15 mouse cellular contexts compared by ENCODE assay signal in the genomic region with DNA sequence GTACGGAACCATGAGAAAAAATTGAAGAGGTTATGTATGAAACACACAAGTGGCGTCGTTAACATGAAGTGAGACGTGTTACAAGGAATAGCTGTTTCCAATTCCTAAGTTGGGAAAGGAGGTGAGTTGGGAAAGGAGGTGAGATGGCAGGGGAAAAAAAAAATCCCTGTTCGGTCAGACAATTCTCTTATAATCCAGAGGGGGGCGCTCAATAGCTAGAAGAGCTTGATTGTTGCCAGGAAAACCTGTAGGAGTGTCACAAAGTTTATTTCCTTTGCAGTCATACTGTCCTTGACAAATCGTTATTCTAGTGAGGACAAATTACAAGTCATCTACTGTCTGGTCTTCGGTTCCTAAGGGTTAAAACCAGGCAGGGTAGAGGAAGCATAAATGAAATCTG.
A peak's percentile ranks its signal among the peaks of the same experiment; 100 is the strongest.
DNase-seq lines count a peak whose midpoint lies in the region; ATAC-seq and TF ChIP-seq lines count a peak whose summit lies in the region.
"Had no signal": no experiment of that assay in that cellular context is flagged by ENCODE, and none has a peak within 500 bp of the region (broad histone marks: within the 10 kb centered on the region; RNA-seq: fewer than 3 reads in every experiment).

No protein-coding gene starts in this region.

- H3K9ac ChIP-seq in forebrain, postnatal 0 days, result no peak overlapping the region
- no peak overlapping the region for H3K9ac ChIP-seq in forebrain, embryonic 15.5 days (replicated peaks)
- H3K9ac ChIP-seq in midbrain, embryonic 14.5 days (replicated peaks; ENCODE audit: low read length), result no peak overlapping the region

- H3K4me2 ChIP-seq in forebrain, postnatal 0 days (ENCODE audit: low read depth), result no peak overlapping the region
- no peak overlapping the region for H3K4me2 ChIP-seq in forebrain, embryonic 15.5 days (replicated peaks)
- H3K4me2 ChIP-seq in midbrain, embryonic 14.5 days (ENCODE audit: low read length), result no peak overlapping the region

- H3K9me3 ChIP-seq in forebrain, postnatal 0 days (ENCODE audit: low read length), result no peaks in the 10 kb centered on the region
- no peaks in the 10 kb centered on the region for H3K9me3 ChIP-seq in forebrain, embryonic 15.5 days
- no peaks in the 10 kb centered on the region for H3K9me3 ChIP-seq in midbrain, embryonic 14.5 days (ENCODE audit: control insufficient read depth, low read length)
- no peaks in the 10 kb centered on the region for H3K9me3 ChIP-seq in midbrain, embryonic 10.5 days (replicated peaks)
- H3K9me3 ChIP-seq: hindbrain, embryonic 10.5 days; limb, embryonic 10.5 days had no signal

- H3K36me3 ChIP-seq in forebrain, postnatal 0 days (ENCODE audit: insufficient read depth), result no peaks in the 10 kb centered on the region
- H3K36me3 ChIP-seq in forebrain, embryonic 15.5 days, result no peaks in the 10 kb centered on the region
- no peaks in the 10 kb centered on the region for H3K36me3 ChIP-seq in midbrain, embryonic 14.5 days (ENCODE audit: control insufficient read depth, insufficient read depth, low read length)
- H3K36me3 ChIP-seq in midbrain, embryonic 10.5 days, result no peaks in the 10 kb centered on the region
- H3K36me3 ChIP-seq in splenic B cell, adult 2 months (ENCODE audit: control insufficient read depth, insufficient read depth, low read length, poor library complexity, severe bottlenecking), result no peaks in the 10 kb centered on the region
- H3K36me3 ChIP-seq: hindbrain, embryonic 10.5 days; limb, embryonic 10.5 days had no signal

- no peaks in the 10 kb centered on the region for H3K4me1 ChIP-seq in forebrain, postnatal 0 days (ENCODE audit: insufficient read depth)
- no peaks in the 10 kb centered on the region for H3K4me1 ChIP-seq in forebrain, embryonic 15.5 days
- no peaks in the 10 kb centered on the region for H3K4me1 ChIP-seq in midbrain, embryonic 14.5 days (ENCODE audit: control insufficient read depth, insufficient read depth, low read length)
- no peaks in the 10 kb centered on the region for H3K4me1 ChIP-seq in midbrain, embryonic 10.5 days
- H3K4me1 ChIP-seq: hindbrain, embryonic 10.5 days; limb, embryonic 10.5 days had no signal

- TF ChIP-seq CTCF in forebrain, postnatal 0 days (IDR thresholded peaks at IDR 0.05; ENCODE audit: low read depth), result peak; percentile 43

- WGBS in forebrain, postnatal 0 days, result 40% methylated on average over 8 of the region's 8 CpGs
- 32% methylated on average over 8 of the region's 8 CpGs for WGBS in forebrain, embryonic 15.5 days
- WGBS in midbrain, embryonic 14.5 days, result 31% methylated on average over 8 of the region's 8 CpGs
- WGBS in midbrain, embryonic 10.5 days, result 33% methylated on average over 8 of the region's 8 CpGs

- H3K4me3 ChIP-seq in forebrain, postnatal 0 days (ENCODE audit: low read depth, low read length), result no peak overlapping the region
- H3K4me3 ChIP-seq in forebrain, embryonic 15.5 days, result no peak overlapping the region
- H3K4me3 ChIP-seq in midbrain, embryonic 14.5 days (replicated peaks; ENCODE audit: low read depth, low read length), result no peak overlapping the region
- H3K4me3 ChIP-seq in midbrain, embryonic 10.5 days, result no peak overlapping the region
- H3K4me3 ChIP-seq: erythroblast, embryonic 14.5 days; hindbrain, embryonic 10.5 days; limb, embryonic 10.5 days had no signal

- H3K27me3 ChIP-seq in forebrain, postnatal 0 days (ENCODE audit: insufficient read depth, low read length), result no peaks in the 10 kb centered on the region
- H3K27me3 ChIP-seq in forebrain, embryonic 15.5 days, result no peaks in the 10 kb centered on the region
- H3K27me3 ChIP-seq in midbrain, embryonic 14.5 days (ENCODE audit: control insufficient read depth, insufficient read depth, low read length), result no peaks in the 10 kb centered on the region
- no peaks in the 10 kb centered on the region for H3K27me3 ChIP-seq in midbrain, embryonic 10.5 days (ENCODE audit: low read depth, poor library complexity, severe bottlenecking)
- H3K27me3 ChIP-seq in splenic B cell, adult 2 months (ENCODE audit: control insufficient read depth, insufficient read depth, low read length, poor library complexity, severe bottlenecking), result no peaks in the 10 kb centered on the region

- ATAC-seq in forebrain, postnatal 0 days, result no peak
- ATAC-seq in forebrain, embryonic 15.5 days (replicated peaks), result no peak
- no peak for ATAC-seq in midbrain, embryonic 14.5 days (ENCODE audit: low FRiP score, low TSS enrichment)

- no peak overlapping the region for H3K27ac ChIP-seq in forebrain, postnatal 0 days (ENCODE audit: low read depth, low read length)
- H3K27ac ChIP-seq in forebrain, embryonic 15.5 days (replicated peaks), result no peak overlapping the region
- H3K27ac ChIP-seq in midbrain, embryonic 14.5 days (replicated peaks; ENCODE audit: low read depth, low read length), result no peak overlapping the region
- no peak overlapping the region for H3K27ac ChIP-seq in midbrain, embryonic 10.5 days (replicated peaks)
- H3K27ac ChIP-seq: hindbrain, embryonic 10.5 days; limb, embryonic 10.5 days had no signal

- DNase-seq in forebrain, postnatal 0 days, result peak; percentile 4
- DNase-seq in midbrain, embryonic 14.5 days, result peak; percentile 33
- DNase-seq in midbrain, embryonic 10.5 days (ENCODE audit: low spot score), result no peak
- peak; percentile 42 for DNase-seq in R1 (ENCODE audit: low read depth, low spot score)
- peak; percentile 6 for DNase-seq in splenic B cell, adult 2 months (ENCODE audit: low read depth, low spot score)
- no peak for DNase-seq in cerebellum, adult 11-12 months
- no peak for DNase-seq in left cerebral cortex, adult 8-10 months (ENCODE audit: low spot score in 2 of 2)
- DNase-seq: adrenal gland, postnatal 10 days; cerebellum, adult 9-10 months; kidney, postnatal 14 days; lung, postnatal 10 days had no signal

Comparison
In these comparisons a context has a peak if more than half of its experiments do, and no peak if none do; other contexts are left out.
1. DNase-seq: peak in forebrain, postnatal 0 days (single experiment), midbrain, embryonic 14.5 days (single experiment), R1 (single experiment) and splenic B cell, adult 2 months (single experiment); none in midbrain, embryonic 10.5 days (single experiment), cerebellum, adult 11-12 months (single experiment) and left cerebral cortex, adult 8-10 months (0 of 2).